Mouse (Mus musculus) CH12.LX (cell line): ENCODE measurements around the gene Fam186b. TPM values are rescaled to one million over a fixed set of nuclear protein-coding genes. Genes with fewer than 3 reads are reported as not detected.

Source experiments
- DNase-seq: peaks from one replicate; pipeline ENCODE4 v3.0.0-alpha.2; 2013; ENCODE audit errors: extremely low read depth
- H3K27ac ChIP-seq: 2 replicates; pipeline ENCODE4 v1.5.1; 2012; ENCODE audit warnings: low read depth, mild to moderate bottlenecking, control low read depth, moderate library complexity; ENCODE audit not compliant: insufficient read depth
- H3K27me3 ChIP-seq: replicated peaks from 2 replicates; pipeline ENCODE3; 2012; ENCODE audit warnings: inconsistent platforms
- H3K36me3 ChIP-seq, 2 experiments: replicated peaks in 1 of 2; 2 replicates each; pipeline versions ENCODE3 to v1.6.1; 2012; ENCODE audit warnings: inconsistent platforms in 1 of 2, low read length in 1 of 2, mild to moderate bottlenecking in 1 of 2, mixed read lengths in 1 of 2, moderate library complexity in 1 of 2; ENCODE audit not compliant: control insufficient read depth in 1 of 2, insufficient read depth in 1 of 2
- H3K4me1 ChIP-seq, 2 experiments: 2 replicates each; pipeline ENCODE4 v1.6.1; 2012; ENCODE audit warnings: inconsistent platforms in 1 of 2, moderate library complexity in 1 of 2; ENCODE audit not compliant: insufficient read depth in 2 of 2, control insufficient read depth in 1 of 2
- H3K4me2 ChIP-seq: 2 replicates; pipeline ENCODE4 v1.6.1; 2012; ENCODE audit warnings: low read depth, mild to moderate bottlenecking, control low read depth; ENCODE audit not compliant: poor library complexity, insufficient read depth, severe bottlenecking
- H3K4me3 ChIP-seq, 3 experiments: fragments of 150-350 bp in 1 of 3; sonication (generic) in 1 of 3; replicated peaks in 1 of 3; 2 replicates each; pipeline versions ENCODE3 to v1.5.1; 2011 to 2012; ENCODE audit warnings: low read depth in 2 of 3, low read length in 2 of 3, mild to moderate bottlenecking in 2 of 3, moderate library complexity in 2 of 3, control low read depth in 1 of 3, improper control_type of control experiment in 1 of 3, inconsistent platforms in 1 of 3, mixed read lengths in 1 of 3; ENCODE audit not compliant: poor library complexity in 1 of 3
- H3K79me2 ChIP-seq: replicated peaks from 2 replicates; pipeline ENCODE4 v1.6.1; 2012; ENCODE audit warnings: mild to moderate bottlenecking, moderate library complexity; ENCODE audit not compliant: control insufficient read depth, poor library complexity, insufficient read depth, severe bottlenecking; ENCODE audit errors: extremely low read depth
- H3K9ac ChIP-seq: 2 replicates; pipeline ENCODE4 v1.6.1; 2012; ENCODE audit warnings: low read depth, mild to moderate bottlenecking, control low read depth, moderate library complexity; ENCODE audit not compliant: insufficient read depth
- H3K9me3 ChIP-seq: replicated peaks from 2 replicates; pipeline ENCODE3; 2012; ENCODE audit warnings: low read length, inconsistent platforms, mixed read lengths
- CHD1 ChIP-seq: IDR thresholded peaks from 2 replicates; pipeline ENCODE4 v1.6.1; 2012; ENCODE audit warnings: low read depth, low read length, improper control_type of control experiment, inconsistent platforms
- E2F4 ChIP-seq: IDR thresholded peaks from 2 replicates; pipeline ENCODE4 v1.6.1; 2011; ENCODE audit warnings: low read depth, low read length, improper control_type of control experiment; ENCODE audit not compliant: insufficient replicate concordance
- ELF1 ChIP-seq: IDR thresholded peaks from 2 replicates; pipeline ENCODE4 v1.6.1; 2014; ENCODE audit warnings: low read depth, mild to moderate bottlenecking, inconsistent platforms, low read length, improper control_type of control experiment
- GABPA ChIP-seq: IDR thresholded peaks from 2 replicates; pipeline ENCODE4 v1.6.1; 2012; ENCODE audit warnings: low read depth, low read length, improper control_type of control experiment, inconsistent platforms; ENCODE audit not compliant: insufficient replicate concordance
- IRF4 ChIP-seq: IDR thresholded peaks from 2 replicates; pipeline ENCODE4 v1.6.1; 2014; ENCODE audit warnings: low read depth, mild to moderate bottlenecking, inconsistent platforms, low read length, improper control_type of control experiment
- JUN ChIP-seq: IDR thresholded peaks from 2 replicates; pipeline ENCODE4 v1.6.1; 2011; ENCODE audit warnings: low read depth, mild to moderate bottlenecking, low read length, improper control_type of control experiment, moderate library complexity; ENCODE audit not compliant: insufficient read depth
- MAFK ChIP-seq: IDR thresholded peaks from 2 replicates; pipeline ENCODE4 v1.6.1; 2011; ENCODE audit warnings: low read length, improper control_type of control experiment; ENCODE audit not compliant: insufficient replicate concordance
- MXI1 ChIP-seq: IDR thresholded peaks from 2 replicates; pipeline ENCODE4 v1.6.1; 2011; ENCODE audit warnings: mild to moderate bottlenecking, low read depth, low read length, improper control_type of control experiment
- MYC ChIP-seq: IDR thresholded peaks from 2 replicates; pipeline ENCODE4 v1.6.1; 2011; ENCODE audit warnings: low read depth, mild to moderate bottlenecking, improper control_type of control experiment, low read length
- NELFE ChIP-seq: IDR thresholded peaks from 2 replicates; pipeline ENCODE4 v1.6.1; 2011; ENCODE audit warnings: low read depth, low read length, improper control_type of control experiment
- PAX5 ChIP-seq: IDR thresholded peaks from 2 replicates; pipeline ENCODE4 v1.6.1; 2012; ENCODE audit warnings: low read length, inconsistent platforms, mixed read lengths
- POLR2AphosphoS2 ChIP-seq: IDR thresholded peaks from 2 replicates; pipeline ENCODE4 v1.6.1; 2011; ENCODE audit warnings: low read depth, low read length, improper control_type of control experiment
- RAD21 ChIP-seq: IDR thresholded peaks from 2 replicates; pipeline ENCODE4 v1.6.1; 2011; ENCODE audit warnings: low read depth, mild to moderate bottlenecking, low read length, improper control_type of control experiment, moderate library complexity
- RCOR1 ChIP-seq: conservative IDR thresholded peaks from 2 replicates; pipeline ENCODE4 v1.6.1; 2012; ENCODE audit warnings: low read depth, mild to moderate bottlenecking, inconsistent platforms, low read length, improper control_type of control experiment
- SIN3A ChIP-seq: IDR thresholded peaks from 2 replicates; pipeline ENCODE4 v1.6.1; 2012; ENCODE audit warnings: low read length, improper control_type of control experiment, inconsistent platforms
- SMC3 ChIP-seq: IDR thresholded peaks from 2 replicates; pipeline ENCODE4 v1.6.1; 2011; ENCODE audit warnings: low read depth, low read length, improper control_type of control experiment
- TBP ChIP-seq: conservative IDR thresholded peaks from 2 replicates; pipeline ENCODE4 v1.6.1; 2011; ENCODE audit warnings: low read depth, low read length, improper control_type of control experiment
- TCF12 ChIP-seq: IDR thresholded peaks from 2 replicates; pipeline ENCODE4 v1.6.1; 2014; ENCODE audit warnings: low read depth, mild to moderate bottlenecking, inconsistent platforms, low read length, improper control_type of control experiment
- UBTF ChIP-seq: IDR thresholded peaks from 2 replicates; pipeline ENCODE4 v1.6.1; 2012; ENCODE audit warnings: low read depth, mild to moderate bottlenecking, inconsistent platforms, low read length, improper control_type of control experiment, moderate library complexity
- USF1 ChIP-seq: IDR thresholded peaks from 2 replicates; pipeline ENCODE4 v1.6.1; 2014; ENCODE audit warnings: low read depth, mild to moderate bottlenecking, inconsistent platforms, low read length, improper control_type of control experiment
- ZKSCAN1 ChIP-seq: IDR thresholded peaks from 2 replicates; pipeline ENCODE4 v1.6.1; 2012; ENCODE audit warnings: low read depth, inconsistent platforms, low read length, improper control_type of control experiment, borderline replicate concordance
- ZNF384 ChIP-seq: IDR thresholded peaks from 2 replicates; pipeline ENCODE4 v1.6.1; 2012; ENCODE audit warnings: low read depth, low read length, improper control_type of control experiment, inconsistent platforms
- dilution Hi-C: fragments of 300-500 bp; cut with MboI; formaldehyde crosslinking; loops from 2 replicates; pipeline ENCODE4 v1.14.3; 2020; ENCODE audit warnings: low sequenced_read_pairs; ENCODE audit not compliant: extremely low pct_unique_long_range_greater_than_20kb, extremely low pct_ligation_motif_present
- in situ Hi-C: fragments of 300-500 bp; cut with MboI; formaldehyde crosslinking; loops from 3 replicates; pipeline ENCODE4 v1.14.3; 2019; ENCODE audit warnings: low sequenced_read_pairs, low pct_ligation_motif_present, low pct_unique_long_range_greater_than_20kb, mixed read lengths
- polyA plus RNA-seq: library from polyadenylated mRNA; unstranded; fragments of >175 nt; gene quantifications from 2 replicates; pipeline ENCODE4 v1.2.1, GENCODE M21; 2012; ENCODE audit warnings: low read depth; ENCODE audit not compliant: insufficient read length
- total RNA-seq, 2 experiments: library from RNA; depleted of rRNA; stranded (reverse); fragments of 300-350 nt in 1 of 2; fragments of >200 nt in 1 of 2; gene quantifications; 2 replicates each; pipeline ENCODE4 v1.2.3; 2012 to 2014

Gene Fam186b
- total and polyA plus RNA-seq, 3 experiments: 0.04 to 0.11 TPM; not detected in 1

GRCm38 (mm10) chr15:99332921-99333675, 37.4 kb upstream of the Fam186b start (continued):
- 0 out of 2 replicates have a peak, but pooled peaks have one; percentile 39 for TF ChIP-seq TBP
- peak; percentile 69 for TF ChIP-seq TCF12
- TF ChIP-seq NELFE: 0 out of 2 replicates have a peak, but pooled peaks have one; percentile 40
- TF ChIP-seq ZNF384: peak; percentile 58; the same call in 1 of the 2 replicates
- no peak for TF ChIP-seq CHD1
- no peak for TF ChIP-seq MXI1
- TF ChIP-seq USF1: no peak
- TF ChIP-seq SMC3: peak; percentile 47
- peak; percentile 81 for TF ChIP-seq ELF1
- peak; percentile 82 for TF ChIP-seq JUN
- TF ChIP-seq UBTF: peak; percentile 65; the same call in 1 of the 2 replicates
- peak; percentile 90 for TF ChIP-seq IRF4
- 0 out of 2 replicates have a peak, but pooled peaks have one; percentile 23 for TF ChIP-seq RCOR1

- Histone ChIP-seq H3K4me1 (peaks cover 37 to 74% of the 10 kb centered on the region in 2 experiments), H3K79me2 (no peaks in the 10 kb centered on the region; the same call in 1 of the 2 replicates), H3K36me3 (peaks cover 35 to 73% of the 10 kb centered on the region in 2 experiments), H3K4me2 (no peak overlapping the region), H3K4me3 (no peak overlapping the region), H3K27ac (no peak overlapping the region), H3K9me3 (peaks cover 7% of the 10 kb centered on the region), H3K27me3 (no peaks in the 10 kb centered on the region), H3K9ac (no peak overlapping the region)
- no peak for DNase-seq
- in situ Hi-C loops: loop anchor here (5.0 kb wide), 1 partner anchor 35 kb away; no protein-coding TSS in a partner anchor
- TF ChIP-seq RAD21 (no peak), MYC (no peak), JUN (no peak), ELF1 (no peak), GABPA (no peak), ZKSCAN1 (no peak), E2F4 (no peak), PAX5 (no peak), NELFE (no peak), POLR2AphosphoS2 (no peak), CHD1 (no peak), ZNF384 (no peak), MAFK (no peak), SIN3A (no peak)
- dilution Hi-C loops: no loop called here
Observed at GRCm38 (mm10) chr15:99332111-99332510, 36.4 kb upstream of the Fam186b start.
